Mouse (Mus musculus) fibroblast of lung, adult 2 months (primary cell): Measurements from ENCODE around the gene Mturn.

Source experiments
- DNase-seq: peaks from one replicate; pipeline ENCODE4 v3.0.0-alpha.2; 2011; ENCODE audit warnings: low read depth

The Mturn gene

GRCm38 (mm10) chr6:54680891-54681745 lies at the start of gene Mturn:
Gene Mturn, plus strand, starts transcription at chr6:54681624.
- peak; percentile 56 for DNase-seq

- DNase-seq: no peak
Measured at GRCm38 (mm10) chr6:54639877-54640276, 41.5 kb upstream of the Mturn start.

DNA sequence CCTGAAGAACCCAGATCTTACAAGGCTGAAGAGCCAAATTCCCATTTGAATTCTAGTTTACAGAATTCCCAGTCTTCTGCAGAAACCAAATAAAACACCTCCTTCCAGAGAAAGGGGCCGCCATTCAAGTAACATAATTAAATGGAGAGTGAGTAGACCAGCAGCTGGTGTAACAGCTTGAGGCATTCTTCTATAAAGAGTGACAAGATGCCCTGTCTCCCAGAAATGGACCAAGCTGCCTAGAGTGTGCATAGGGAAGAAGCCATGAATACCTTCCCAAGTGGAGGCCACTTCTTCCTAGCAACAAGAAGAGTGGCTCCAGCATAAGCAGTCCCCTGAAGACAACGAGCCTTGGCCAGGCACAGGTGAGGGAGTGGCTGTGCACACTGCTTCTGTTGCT lies 39.5 kb upstream of the Mturn start:
- DNase-seq: no peak

- DNase-seq: no peak
Measured at GRCm38 (mm10) chr6:54643181-54643580, 38.2 kb upstream of the Mturn start.

DNA sequence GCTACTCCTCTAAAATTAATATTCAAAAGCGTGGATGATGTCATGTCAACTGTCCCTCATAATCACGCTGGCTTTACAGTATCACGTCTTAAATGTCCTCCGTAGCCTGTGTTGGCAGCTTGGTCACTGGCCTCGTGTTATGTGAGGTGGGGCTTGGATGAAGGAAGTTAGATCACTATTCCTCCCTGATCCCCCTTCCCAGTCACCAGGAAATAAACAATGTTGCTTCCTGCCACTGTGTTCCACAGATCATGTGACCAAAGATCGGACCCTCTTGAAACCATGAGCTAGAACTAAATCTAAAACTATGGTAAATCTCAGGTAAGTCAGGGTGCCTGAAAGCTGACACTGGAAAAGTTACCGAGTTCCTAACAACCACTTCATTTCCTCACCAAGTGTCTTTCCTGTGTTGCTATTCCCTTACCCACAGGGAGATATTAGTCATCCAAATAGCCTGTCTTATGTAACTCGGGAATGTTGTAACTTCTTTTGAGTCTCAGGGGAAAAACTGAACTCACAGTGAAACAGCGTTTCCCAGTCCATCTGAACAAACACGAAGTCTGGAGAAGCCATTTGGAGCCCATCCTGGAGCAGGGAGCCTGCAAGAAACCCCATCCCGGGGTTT lies 25.8 kb upstream of the Mturn start:
- peak; percentile 54 for DNase-seq

DNA sequence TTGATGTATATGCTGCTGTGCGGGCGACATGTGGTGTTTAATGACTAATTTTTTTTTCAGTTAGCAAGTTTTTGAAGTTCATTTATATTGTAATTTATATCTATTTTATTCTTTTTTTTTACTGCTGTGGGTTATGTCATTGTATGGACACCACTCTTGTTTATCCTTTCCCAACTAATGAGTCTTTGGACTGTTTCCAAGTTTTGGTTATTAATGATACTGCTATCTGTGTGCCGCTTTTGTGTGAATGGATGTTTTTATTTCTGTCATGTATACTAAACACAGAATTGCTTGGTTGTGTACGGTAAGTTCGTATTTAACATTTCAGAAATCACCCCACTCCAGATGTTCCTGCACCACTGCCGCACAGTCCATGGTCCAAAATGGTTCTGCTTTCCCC lies 23.6 kb upstream of the Mturn start:
- no peak for DNase-seq

DNA sequence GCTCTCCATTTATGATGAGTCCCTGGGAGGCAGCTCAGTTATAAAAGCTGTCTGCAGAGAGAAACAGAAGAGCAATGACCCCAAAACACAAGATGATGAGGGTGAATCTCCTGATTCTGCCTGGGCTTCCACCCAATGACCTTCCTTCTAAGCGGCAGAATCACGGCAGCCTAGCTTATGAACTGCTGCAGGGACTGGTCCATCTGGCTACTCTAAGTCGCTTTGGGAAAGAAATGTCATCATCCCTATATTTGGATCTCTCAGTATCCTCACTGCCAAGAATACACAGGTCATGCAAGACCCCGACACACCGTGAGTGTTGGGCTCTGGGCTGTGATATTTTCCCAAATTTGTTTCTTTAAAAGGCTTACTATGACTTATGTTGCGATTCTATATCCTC lies 11.6 kb upstream of the Mturn start:
- DNase-seq: no peak

- no peak for DNase-seq
Measured at GRCm38 (mm10) chr6:54672901-54673300, 8.5 kb upstream of the Mturn start.

- DNase-seq: no peak
Measured at GRCm38 (mm10) chr6:54679686-54680085, 1.7 kb upstream of the Mturn start.

GRCm38 (mm10) chr6:54681746-54682428 lies 463 bp downstream of the Mturn start:
- no peak for DNase-seq

DNA sequence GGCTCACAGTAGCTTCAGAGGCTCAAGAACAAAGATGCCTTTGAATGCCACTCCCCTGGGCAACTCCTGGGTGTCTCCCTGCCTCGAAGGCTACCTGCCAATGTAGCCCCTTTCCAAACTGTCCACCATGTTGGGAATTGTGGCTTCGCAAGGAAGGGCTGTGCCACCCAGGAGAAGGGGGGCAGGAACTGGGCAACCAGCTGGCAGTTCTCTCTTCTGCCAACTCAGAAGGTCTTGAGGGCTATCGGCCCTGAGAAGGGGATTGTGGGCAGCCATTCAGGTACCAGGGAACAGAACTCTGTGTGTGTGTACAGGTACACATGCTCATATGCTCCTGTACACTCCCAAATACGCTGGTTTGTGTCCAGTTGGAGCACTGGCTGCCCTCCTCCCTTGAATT lies 2.7 kb downstream of the Mturn start:
- DNase-seq: no peak

- DNase-seq: no peak
Measured at GRCm38 (mm10) chr6:54685103-54685502, 3.7 kb downstream of the Mturn start.

- DNase-seq: no peak
Measured at GRCm38 (mm10) chr6:54685716-54686395, 4.4 kb downstream of the Mturn start.

GRCm38 (mm10) chr6:54686946-54687737 lies 5.7 kb downstream of the Mturn start:
- no peak for DNase-seq

DNA sequence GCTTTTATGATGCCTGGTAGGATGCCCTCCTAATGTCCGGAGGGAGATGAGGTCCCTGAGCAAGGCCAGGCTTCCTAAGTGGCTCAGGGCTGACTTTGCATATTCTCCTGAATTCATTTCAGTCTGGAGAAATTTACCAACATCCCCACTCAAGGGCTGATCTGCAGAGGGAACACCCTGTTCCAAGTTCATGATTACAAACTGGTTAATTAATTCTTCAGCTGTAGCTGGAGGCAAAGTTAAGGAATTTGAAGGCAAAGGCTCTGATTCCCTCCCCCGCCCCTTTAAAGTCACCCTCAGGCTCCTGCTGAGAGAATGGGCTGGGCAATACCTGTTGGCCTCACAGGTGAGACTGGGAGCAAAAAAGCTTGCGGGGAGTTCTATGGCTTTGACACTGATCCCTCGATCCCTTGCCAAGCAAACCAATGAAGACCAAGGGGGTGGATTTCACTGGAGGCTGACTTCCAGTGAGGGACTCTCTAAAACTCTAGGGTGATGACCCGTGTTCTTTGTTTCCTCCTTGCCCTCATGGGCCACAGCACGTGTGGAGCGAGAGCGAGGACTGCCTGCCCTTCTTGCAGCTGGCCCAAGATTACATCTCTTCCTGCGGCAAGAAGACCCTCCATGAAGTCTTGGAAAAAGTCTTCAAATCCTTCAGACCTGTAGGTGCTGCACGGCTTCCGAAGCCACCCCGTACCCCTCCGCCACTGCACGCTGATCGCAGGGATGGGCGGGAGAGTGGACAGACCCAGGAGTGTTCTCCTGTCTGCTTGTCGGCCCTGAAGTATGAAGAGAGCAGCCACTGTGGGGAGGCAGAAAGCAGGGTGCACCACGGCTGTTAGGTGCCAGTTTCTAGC lies 7.3 kb downstream of the Mturn start:
- DNase-seq: no peak

DNA sequence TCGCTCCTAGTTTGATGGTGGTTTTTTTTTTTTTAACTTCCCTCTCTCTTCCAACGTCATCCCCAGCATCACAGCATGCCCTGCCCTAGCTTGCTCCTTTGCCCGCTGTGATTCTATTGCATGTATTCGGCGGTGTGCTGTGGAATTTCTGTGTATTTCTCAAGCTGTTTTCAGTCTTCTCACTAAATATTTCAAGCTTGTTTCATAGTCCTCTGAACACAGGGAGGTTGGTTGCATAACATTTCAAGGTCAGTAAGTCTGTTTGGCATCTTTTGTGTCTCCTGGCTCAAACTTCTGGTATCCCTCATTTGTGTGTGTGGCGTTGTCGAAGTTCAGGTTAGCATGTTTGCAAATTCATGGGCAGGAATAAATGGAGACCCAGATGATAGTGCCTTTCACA lies 8.3 kb downstream of the Mturn start:
- no peak for DNase-seq

DNA sequence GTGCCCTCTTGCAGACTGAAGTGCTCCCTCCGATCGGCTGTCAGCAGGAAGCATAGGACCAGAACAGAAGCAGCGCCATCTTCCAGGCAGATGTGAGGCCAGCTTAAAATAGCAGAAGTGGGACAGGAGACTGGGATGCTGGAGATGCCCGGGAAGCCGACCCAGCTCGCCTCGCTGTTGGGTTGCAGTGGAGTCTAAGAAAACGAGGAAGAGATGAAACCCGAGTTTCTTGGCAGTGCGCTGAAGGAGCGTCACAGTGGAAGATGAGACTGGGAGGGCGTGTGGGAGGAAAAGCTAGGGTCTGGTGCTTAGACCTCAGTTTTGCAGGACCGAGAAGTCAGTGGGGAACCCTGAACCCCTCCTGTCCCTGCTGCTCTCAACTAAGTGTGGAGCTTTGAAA lies 9.4 kb downstream of the Mturn start:
- DNase-seq: no peak

DNA sequence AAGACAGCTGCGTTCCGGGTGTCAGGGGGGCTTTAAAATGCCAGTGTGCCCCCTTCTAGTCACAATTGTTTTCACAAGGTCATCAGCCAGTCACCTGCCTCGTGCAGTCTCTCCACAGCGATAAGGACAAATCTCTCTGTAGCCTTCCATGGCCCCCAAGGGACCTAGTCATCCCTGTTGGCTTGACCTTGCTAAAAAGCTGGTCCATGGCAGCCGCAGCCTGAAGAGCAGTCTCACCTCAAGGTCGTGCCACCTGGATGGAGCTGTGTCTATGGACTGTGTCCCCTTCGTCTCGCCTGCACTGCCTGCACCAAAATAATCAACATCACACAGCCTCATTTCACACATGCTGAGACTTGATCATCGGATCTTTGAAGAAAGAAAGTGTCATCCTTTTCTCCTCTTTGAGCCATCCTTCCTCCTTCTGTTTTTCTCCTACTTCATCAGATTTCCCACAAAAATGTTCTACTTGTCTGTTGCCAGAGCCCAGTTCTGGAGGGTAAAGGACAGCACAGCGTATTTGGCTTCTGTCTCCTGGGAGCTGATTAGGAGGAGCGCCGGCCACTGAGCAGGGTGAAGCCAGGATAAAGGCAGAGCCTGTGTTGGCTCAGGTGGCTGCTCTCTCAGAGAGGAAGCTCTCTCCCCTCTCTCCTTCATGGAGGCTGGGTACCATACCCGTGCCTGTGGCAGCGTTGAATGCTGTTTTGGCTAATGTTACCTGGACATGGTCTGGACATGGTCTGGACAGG lies 10.1 kb downstream of the Mturn start:
- no peak for DNase-seq

GRCm38 (mm10) chr6:54692201-54692600 lies 10.8 kb downstream of the Mturn start:
- no peak for DNase-seq

DNA sequence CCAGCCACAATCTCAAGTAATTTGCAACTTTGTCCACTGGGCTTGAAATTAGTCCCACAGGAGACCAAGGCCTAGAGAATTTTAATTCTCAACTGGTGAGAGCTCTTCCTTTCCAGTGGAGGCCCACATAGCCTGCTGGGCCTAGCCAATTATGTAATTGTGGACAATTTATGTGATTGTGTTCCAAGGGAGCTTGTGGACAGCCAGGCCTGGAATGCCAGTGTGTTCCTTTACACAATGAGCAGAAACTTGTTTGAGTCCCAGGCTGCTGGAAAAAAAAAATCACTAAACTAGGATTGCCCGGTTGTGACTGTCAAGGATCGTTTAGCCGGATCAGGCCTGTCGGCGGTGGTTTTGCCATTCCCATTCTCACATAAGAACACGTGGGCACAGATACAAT lies 11.9 kb downstream of the Mturn start:
- no peak for DNase-seq
